In the genomic region with DNA sequence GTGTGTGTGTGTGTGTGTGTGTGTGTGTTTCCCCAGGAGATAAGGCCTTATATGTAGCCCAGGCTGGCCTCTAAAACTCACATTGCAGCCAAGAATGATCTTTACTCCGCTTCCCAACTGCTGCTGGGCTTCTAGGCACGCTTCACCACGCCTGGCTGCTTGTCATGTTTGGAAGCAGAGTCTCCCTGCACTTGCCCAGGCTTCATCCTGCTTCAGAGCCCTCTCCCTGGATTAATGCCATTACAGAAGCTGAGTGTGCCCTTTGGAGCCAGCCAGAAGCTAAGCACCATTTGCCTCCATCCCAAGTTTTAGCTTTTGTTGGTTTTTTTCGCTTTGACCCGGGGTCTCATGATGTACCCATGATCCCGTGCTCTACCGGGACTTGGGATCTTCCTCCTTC, we compare ENCODE assay signal across 14 mouse cellular contexts. TPM values are rescaled to one million over a fixed set of nuclear protein-coding genes. Genes with fewer than 3 reads are reported as not detected.
A peak's percentile ranks its signal among the peaks of the same experiment; 100 is the strongest.
DNase-seq lines count a peak whose midpoint lies in the region.
"Had no signal": no experiment of that assay in that cellular context is flagged by ENCODE, and none has a peak within 500 bp of the region (broad histone marks: within the 10 kb centered on the region; RNA-seq: fewer than 3 reads in every experiment).

No protein-coding gene starts in this region.

- DNase-seq in heart, adult 11 months: peak; percentile 66
- DNase-seq in heart, adult 18-20 months: no peak
- peak; percentile 17 for DNase-seq in left cerebral cortex, postnatal 4 days
- no peak for DNase-seq in left cerebral cortex, postnatal 14 days (ENCODE audit: low spot score in 2 of 2)
- DNase-seq in kidney, postnatal 25 days: peak; percentile 53 to 77
- DNase-seq in right cerebral cortex, postnatal 14 days: no peak
- no peak for DNase-seq in layer of hippocampus, adult 18-20 months (ENCODE audit: low spot score in 2 of 2)
- DNase-seq: adrenal gland, postnatal 25 days; cerebellum, adult 8-10 months; gastrocnemius, adult 2 months; gastrocnemius, postnatal 36 days; heart, adult 2 months; heart, postnatal 14 days had no signal

- intact Hi-C loops in left cerebral cortex, postnatal 4 days (cut with DNase I): no loop called here
- intact Hi-C loops in left cerebral cortex, postnatal 14 days (cut with DNase I): no loop called here

RNA-seq across cellular contexts. Expression of a gene that starts 3.0 kb away (rescaled TPM):
- under 1 TPM; 0.30 to 0.57 TPM for total RNA-seq in heart, adult 18-20 months (2021)
- total RNA-seq in left cerebral cortex, postnatal 4 days (2021): 1 to 10 TPM; 1.0 to 1.3 TPM
- 1 to 10 TPM in 1 of 2 experiments, under 1 TPM in 1; 0.85 to 1.3 TPM for total RNA-seq in left cerebral cortex, postnatal 14 days (2021)
- total RNA-seq in layer of hippocampus, adult 18-20 months (2021): under 1 TPM; 0.74 to 0.77 TPM
- total RNA-seq: gastrocnemius, postnatal 36 days had no signal

RNA-seq across cellular contexts. Expression of a gene that starts 31.4 kb away (rescaled TPM):
- 1 to 10 TPM; 2.3 to 3.0 TPM for total RNA-seq in heart, adult 18-20 months (2021)
- total RNA-seq in left cerebral cortex, postnatal 4 days (2021): 10 to 100 TPM; 23.9 to 24.5 TPM
- 10 to 100 TPM; 18.4 to 22.6 TPM for total RNA-seq in left cerebral cortex, postnatal 14 days (2021)
- 10 to 100 TPM; 20.6 to 21.5 TPM for total RNA-seq in layer of hippocampus, adult 18-20 months (2021)
- total RNA-seq: CH12.LX had no signal

Comparison
In these comparisons a context has a peak if more than half of its experiments do, and no peak if none do; other contexts are left out.
1. DNase-seq: peak in heart, adult 11 months (single experiment), left cerebral cortex, postnatal 4 days (single experiment) and kidney, postnatal 25 days (2 of 2); none in heart, adult 18-20 months (0 of 2), left cerebral cortex, postnatal 14 days (0 of 2), right cerebral cortex, postnatal 14 days (single experiment) and layer of hippocampus, adult 18-20 months (0 of 2).
2. RNA of a gene that starts 31.4 kb away (total RNA-seq): 23.9 to 24.5 TPM in left cerebral cortex, postnatal 4 days, 18.4 to 22.6 TPM in left cerebral cortex, postnatal 14 days and 20.6 to 21.5 TPM in layer of hippocampus, adult 18-20 months; 2.3 to 3.0 TPM in heart, adult 18-20 months; every median in the first group is over 4 times any median in the second.